Mouse (Mus musculus): ENCODE data around the gene Gm4858. TPM values are rescaled to one million over a fixed set of nuclear protein-coding genes. Genes with fewer than 3 reads are reported as not detected.
"Not testable (repeated sequence)": the region's sequence is repeated elsewhere in the genome, so short reads cannot be mapped to it uniquely, and the experiment has no call there.

Gene Gm4858
- polyA plus RNA-seq (2014; fragmentation: Nextera tagmentation; extraction: Ambion mirVana): not detected in 2 replicates

GRCm38 (mm10) chr3:93068523-93068922, at the start of gene Gm4858:
TSS of gene Gm4858 (plus strand) at chr3:93068823.
- DNase-seq (ENCODE audit: low spot score); H3K4me2 ChIP-seq (replicated peaks); H3K36me3 ChIP-seq (replicated peaks; ENCODE audit: control insufficient read depth, insufficient read depth); ATAC-seq (ENCODE audit: low FRiP score); H3K9ac ChIP-seq; H3K27me3 ChIP-seq (ENCODE audit: control insufficient read depth, insufficient read depth, low read length); H3K4me3 ChIP-seq (replicated peaks; ENCODE audit: low read length); H3K27ac ChIP-seq; H3K4me1 ChIP-seq (replicated peaks; ENCODE audit: control insufficient read depth, insufficient read depth, low read length); H3K9me3 ChIP-seq (ENCODE audit: control insufficient read depth, low read length): not testable (repeated sequence)

- H3K4me1 ChIP-seq (replicated peaks; ENCODE audit: control insufficient read depth, insufficient read depth, low read length): 0 out of 2 replicates have a peak, but pooled peaks cover 7% of the 10 kb centered on the region
- no peak within 1 kb of the TSS for H3K4me2 ChIP-seq (replicated peaks)
- 95% methylated on average over 2 of the region's 2 CpGs for WGBS
- ATAC-seq (ENCODE audit: low FRiP score): no peak
- H3K4me3 ChIP-seq (replicated peaks; ENCODE audit: low read length): no peak within 1 kb of the TSS
- H3K36me3 ChIP-seq (replicated peaks; ENCODE audit: control insufficient read depth, insufficient read depth): no peaks in the 10 kb centered on the region
- no peak for DNase-seq (ENCODE audit: low spot score)
- H3K9me3 ChIP-seq (ENCODE audit: control insufficient read depth, low read length): no peaks in the 10 kb centered on the region
- no peaks in the 10 kb centered on the region for H3K27me3 ChIP-seq (ENCODE audit: control insufficient read depth, insufficient read depth, low read length)
- H3K27ac ChIP-seq: no peak within 1 kb of the TSS
- no peak within 1 kb of the TSS for H3K9ac ChIP-seq
Observed at GRCm38 (mm10) chr3:93018960-93019359, 49.7 kb upstream of the Gm4858 start, which contains the start of gene Lce1m. TSS of gene Lce1m (minus strand) at chr3:93019060.

- Histone ChIP-seq H3K27me3 (ENCODE audit: control insufficient read depth, insufficient read depth, low read length) (no peaks in the 10 kb centered on the region), H3K36me3 (replicated peaks; ENCODE audit: control insufficient read depth, insufficient read depth) (no peaks in the 10 kb centered on the region), H3K4me2 (replicated peaks) (no peak overlapping the region), H3K4me1 (replicated peaks; ENCODE audit: control insufficient read depth, insufficient read depth, low read length) (no peaks in the 10 kb centered on the region), H3K27ac (no peak overlapping the region), H3K9me3 (ENCODE audit: control insufficient read depth, low read length) (no peaks in the 10 kb centered on the region), H3K9ac (no peak overlapping the region), H3K4me3 (replicated peaks; ENCODE audit: low read length) (no peak overlapping the region)
- 93% methylated on average over 1 of the region's 1 CpGs for WGBS
- ATAC-seq (ENCODE audit: low FRiP score): no peak
- no peak for DNase-seq (ENCODE audit: low spot score)
Observed at GRCm38 (mm10) chr3:93021171-93021570, 47.5 kb upstream of the Gm4858 start.

- Histone ChIP-seq H3K4me3 (replicated peaks; ENCODE audit: low read length) (no peak overlapping the region), H3K27me3 (ENCODE audit: control insufficient read depth, insufficient read depth, low read length) (no peaks in the 10 kb centered on the region), H3K27ac (no peak overlapping the region), H3K9me3 (ENCODE audit: control insufficient read depth, low read length) (no peaks in the 10 kb centered on the region), H3K4me2 (replicated peaks) (no peak overlapping the region), H3K4me1 (replicated peaks; ENCODE audit: control insufficient read depth, insufficient read depth, low read length) (no peaks in the 10 kb centered on the region), H3K36me3 (replicated peaks; ENCODE audit: control insufficient read depth, insufficient read depth) (no peaks in the 10 kb centered on the region), H3K9ac (no peak overlapping the region)
- DNase-seq (ENCODE audit: low spot score) (no peak), ATAC-seq (ENCODE audit: low FRiP score) (no peak)
- 76% methylated on average over 3 of the region's 3 CpGs for WGBS
Observed at GRCm38 (mm10) chr3:93023411-93024184, 45.0 kb upstream of the Gm4858 start.

GRCm38 (mm10) chr3:93025486-93025885, 43.1 kb upstream of the Gm4858 start:
- no peak for DNase-seq (ENCODE audit: low spot score)
- Histone ChIP-seq H3K9me3 (ENCODE audit: control insufficient read depth, low read length) (no peaks in the 10 kb centered on the region), H3K36me3 (replicated peaks; ENCODE audit: control insufficient read depth, insufficient read depth) (no peaks in the 10 kb centered on the region), H3K4me1 (replicated peaks; ENCODE audit: control insufficient read depth, insufficient read depth, low read length) (no peaks in the 10 kb centered on the region), H3K27ac (no peak overlapping the region), H3K4me3 (replicated peaks; ENCODE audit: low read length) (no peak overlapping the region), H3K27me3 (ENCODE audit: control insufficient read depth, insufficient read depth, low read length) (no peaks in the 10 kb centered on the region), H3K4me2 (replicated peaks) (no peak overlapping the region), H3K9ac (no peak overlapping the region)
- no peak for ATAC-seq (ENCODE audit: low FRiP score)
- 88% methylated on average over 2 of the region's 2 CpGs for WGBS

GRCm38 (mm10) chr3:93031450-93031849, 37.2 kb upstream of the Gm4858 start:
- Histone ChIP-seq H3K9ac (no peak overlapping the region), H3K4me2 (replicated peaks) (no peak overlapping the region), H3K27me3 (ENCODE audit: control insufficient read depth, insufficient read depth, low read length) (no peaks in the 10 kb centered on the region), H3K4me3 (replicated peaks; ENCODE audit: low read length) (no peak overlapping the region), H3K4me1 (replicated peaks; ENCODE audit: control insufficient read depth, insufficient read depth, low read length) (no peaks in the 10 kb centered on the region), H3K9me3 (ENCODE audit: control insufficient read depth, low read length) (no peaks in the 10 kb centered on the region), H3K27ac (no peak overlapping the region), H3K36me3 (replicated peaks; ENCODE audit: control insufficient read depth, insufficient read depth) (no peaks in the 10 kb centered on the region)
- peak; percentile 86 for DNase-seq (ENCODE audit: low spot score)
- WGBS: 52% methylated on average over 5 of the region's 5 CpGs
- peak; percentile 96 for ATAC-seq (ENCODE audit: low FRiP score)

GRCm38 (mm10) chr3:93050182-93050581, 18.4 kb upstream of the Gm4858 start:
- Histone ChIP-seq H3K9me3 (ENCODE audit: control insufficient read depth, low read length) (no peaks in the 10 kb centered on the region), H3K36me3 (replicated peaks; ENCODE audit: control insufficient read depth, insufficient read depth) (no peaks in the 10 kb centered on the region), H3K27ac (no peak overlapping the region), H3K4me2 (replicated peaks) (no peak overlapping the region), H3K27me3 (ENCODE audit: control insufficient read depth, insufficient read depth, low read length) (no peaks in the 10 kb centered on the region), H3K9ac (no peak overlapping the region), H3K4me1 (replicated peaks; ENCODE audit: control insufficient read depth, insufficient read depth, low read length) (no peaks in the 10 kb centered on the region), H3K4me3 (replicated peaks; ENCODE audit: low read length) (no peak overlapping the region)
- WGBS: 93% methylated on average over 1 of the region's 1 CpGs
- ATAC-seq (ENCODE audit: low FRiP score) (no peak), DNase-seq (ENCODE audit: low spot score) (no peak)

GRCm38 (mm10) chr3:93052826-93053474, 15.7 kb upstream of the Gm4858 start:
- ATAC-seq (ENCODE audit: low FRiP score) (no peak), DNase-seq (ENCODE audit: low spot score) (no peak)
- 59% methylated on average over 10 of the region's 10 CpGs for WGBS
- Histone ChIP-seq H3K36me3 (replicated peaks; ENCODE audit: control insufficient read depth, insufficient read depth) (no peaks in the 10 kb centered on the region), H3K4me2 (replicated peaks) (no peak overlapping the region), H3K9me3 (ENCODE audit: control insufficient read depth, low read length) (no peaks in the 10 kb centered on the region), H3K4me3 (replicated peaks; ENCODE audit: low read length) (no peak overlapping the region), H3K27ac (no peak overlapping the region), H3K4me1 (replicated peaks; ENCODE audit: control insufficient read depth, insufficient read depth, low read length) (no peaks in the 10 kb centered on the region), H3K27me3 (ENCODE audit: control insufficient read depth, insufficient read depth, low read length) (no peaks in the 10 kb centered on the region), H3K9ac (no peak overlapping the region)

GRCm38 (mm10) chr3:93086631-93087030, 18.0 kb downstream of the Gm4858 start:
- no peaks in the 10 kb centered on the region for H3K27me3 ChIP-seq (ENCODE audit: control insufficient read depth, insufficient read depth, low read length)
- no peaks in the 10 kb centered on the region for H3K4me1 ChIP-seq (replicated peaks; ENCODE audit: control insufficient read depth, insufficient read depth, low read length)
- no peak overlapping the region for H3K4me3 ChIP-seq (replicated peaks; ENCODE audit: low read length)
- 83% methylated on average over 2 of the region's 2 CpGs for WGBS
- H3K27ac ChIP-seq: no peak overlapping the region
- ATAC-seq (ENCODE audit: low FRiP score): no peak
- H3K9me3 ChIP-seq (ENCODE audit: control insufficient read depth, low read length): no peaks in the 10 kb centered on the region
- H3K9ac ChIP-seq: no peak overlapping the region
- no peak for DNase-seq (ENCODE audit: low spot score)
- no peak overlapping the region for H3K4me2 ChIP-seq (replicated peaks)
- H3K36me3 ChIP-seq (replicated peaks; ENCODE audit: control insufficient read depth, insufficient read depth): no peaks in the 10 kb centered on the region

Data from hindbrain, embryonic 14.5 days (tissue).